Mouse (Mus musculus) embryonic fibroblast, embryonic 13.5 days (primary cell): ENCODE data around the gene Crb3.

ENCODE experiments used
- CTCF ChIP-seq: IDR thresholded peaks from 2 replicates; pipeline ENCODE4 v1.5.1; 2011; ENCODE audit warnings: mild to moderate bottlenecking, control low read depth, low read length, moderate library complexity, borderline replicate concordance; ENCODE audit not compliant: insufficient read depth
- POLR2A ChIP-seq: IDR thresholded peaks from 2 replicates; pipeline ENCODE4 v1.6.1; 2011; ENCODE audit warnings: low read depth, mild to moderate bottlenecking, control low read depth, low read length, moderate library complexity

GRCm38 (mm10) chr17:57029691-57030090, 29.2 kb upstream of the Crb3 start:
- no peak for TF ChIP-seq CTCF
- TF ChIP-seq POLR2A = peak; percentile 46
